Mouse (Mus musculus) ovary, postnatal 14 days (tissue): ENCODE measurements at regions not wholly inside any gene's neighbourhood (a gene's known extent, or its start where the extent isn't known, plus 50 kb on each side); places are given as distances from the start of the nearest gene placed in this dataset.

Source experiments
- DNase-seq: peaks from one replicate; pipeline ENCODE4 v3.0.0; 2022; ENCODE audit warnings: low spot score

GRCm38 (mm10) chr12:12509164-12509937 lies 247.4 kb downstream of the Fam49a start:
- no peak for DNase-seq

DNA sequence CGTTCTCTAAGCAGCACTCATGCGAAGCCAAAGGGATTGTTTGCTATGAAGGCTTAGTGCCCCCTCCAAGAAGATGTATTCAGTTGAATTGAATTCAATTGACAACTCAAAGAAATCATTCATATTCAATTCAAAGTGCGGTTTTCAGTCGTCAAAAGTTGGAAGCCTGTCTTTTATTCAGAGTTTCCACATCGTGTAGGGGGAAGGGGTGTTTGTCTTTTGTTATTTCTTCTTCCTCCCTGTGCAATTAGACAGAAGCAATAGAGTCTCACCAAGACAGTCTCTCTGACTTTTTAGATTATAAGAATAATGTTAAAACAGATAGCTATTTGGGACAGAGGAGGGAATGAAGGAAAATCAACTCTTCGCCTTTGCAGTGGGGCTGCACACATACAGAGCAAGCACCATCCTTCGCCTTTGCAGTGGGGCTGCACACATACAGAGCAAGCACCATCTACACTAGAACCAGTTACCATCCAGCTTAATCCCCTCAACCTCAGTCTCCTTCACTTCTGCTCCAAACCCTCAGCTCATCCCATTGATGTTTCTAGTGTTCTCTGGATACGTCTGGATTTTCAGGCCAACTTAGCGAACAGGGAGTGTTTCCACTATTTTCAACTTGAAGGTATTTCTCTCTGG lies 246.7 kb downstream of the Fam49a start:
- DNase-seq: no peak

GRCm38 (mm10) chr12:12506671-12507070 lies 244.7 kb downstream of the Fam49a start:
- DNase-seq: no peak

GRCm38 (mm10) chr12:12505590-12505989 lies 243.7 kb downstream of the Fam49a start:
- DNase-seq: no peak

GRCm38 (mm10) chr12:12499903-12500302 lies 238.0 kb downstream of the Fam49a start:
- DNase-seq: no peak

GRCm38 (mm10) chr12:12498621-12499020 lies 236.7 kb downstream of the Fam49a start:
- no peak for DNase-seq

- DNase-seq: no peak
Measured at GRCm38 (mm10) chr12:12497277-12497841, 235.4 kb downstream of the Fam49a start.

DNA sequence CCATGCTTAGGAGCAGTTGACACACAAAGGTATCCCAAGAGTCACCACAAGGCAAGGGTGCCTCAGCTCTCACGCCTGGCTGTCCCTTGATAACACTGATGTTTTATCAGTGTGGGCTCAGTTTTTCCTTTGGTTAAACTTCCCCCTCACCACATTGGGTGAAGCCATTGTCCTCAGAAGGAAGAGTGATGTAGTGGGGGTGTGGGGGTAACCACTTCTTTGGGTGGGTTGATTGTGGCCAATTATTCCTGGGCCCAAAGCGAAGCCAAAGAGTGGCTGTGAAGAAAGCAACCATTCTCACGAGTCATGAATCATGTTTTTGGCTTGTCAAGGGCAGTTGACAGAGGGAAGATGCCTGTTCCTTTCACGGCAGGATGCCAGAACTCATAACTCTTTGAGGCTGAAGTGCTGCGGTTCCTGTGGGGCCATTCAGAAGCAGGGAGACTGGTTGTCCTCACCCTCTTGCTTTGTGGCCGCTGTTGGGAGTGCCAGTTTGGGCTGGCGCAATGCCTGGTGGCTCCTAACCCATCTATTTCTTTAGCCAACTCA lies 234.7 kb downstream of the Fam49a start:
- DNase-seq: peak; percentile 32

DNA sequence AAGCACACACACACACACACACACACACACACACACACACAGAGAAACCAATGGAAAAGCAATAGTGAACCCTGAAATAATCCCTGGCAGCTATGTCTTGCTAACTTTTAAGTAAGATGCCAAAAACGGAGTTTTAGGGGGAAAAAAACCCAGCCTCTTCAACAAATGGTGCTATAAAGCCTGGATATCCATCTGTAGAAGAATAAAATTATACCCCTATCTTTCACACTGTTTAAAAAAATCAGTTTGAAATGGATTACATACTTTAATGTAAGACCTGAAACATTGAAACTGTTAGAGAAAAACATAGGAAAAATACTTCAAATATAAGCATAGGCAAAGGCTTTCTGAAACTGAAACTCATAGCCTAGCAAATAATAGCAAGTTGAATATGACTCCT lies 228.2 kb downstream of the Fam49a start:
- no peak for DNase-seq

- DNase-seq: no peak
Measured at GRCm38 (mm10) chr12:12488090-12488489, 226.2 kb downstream of the Fam49a start.

GRCm38 (mm10) chr12:12486656-12487356 lies 224.9 kb downstream of the Fam49a start:
- DNase-seq: no peak

DNA sequence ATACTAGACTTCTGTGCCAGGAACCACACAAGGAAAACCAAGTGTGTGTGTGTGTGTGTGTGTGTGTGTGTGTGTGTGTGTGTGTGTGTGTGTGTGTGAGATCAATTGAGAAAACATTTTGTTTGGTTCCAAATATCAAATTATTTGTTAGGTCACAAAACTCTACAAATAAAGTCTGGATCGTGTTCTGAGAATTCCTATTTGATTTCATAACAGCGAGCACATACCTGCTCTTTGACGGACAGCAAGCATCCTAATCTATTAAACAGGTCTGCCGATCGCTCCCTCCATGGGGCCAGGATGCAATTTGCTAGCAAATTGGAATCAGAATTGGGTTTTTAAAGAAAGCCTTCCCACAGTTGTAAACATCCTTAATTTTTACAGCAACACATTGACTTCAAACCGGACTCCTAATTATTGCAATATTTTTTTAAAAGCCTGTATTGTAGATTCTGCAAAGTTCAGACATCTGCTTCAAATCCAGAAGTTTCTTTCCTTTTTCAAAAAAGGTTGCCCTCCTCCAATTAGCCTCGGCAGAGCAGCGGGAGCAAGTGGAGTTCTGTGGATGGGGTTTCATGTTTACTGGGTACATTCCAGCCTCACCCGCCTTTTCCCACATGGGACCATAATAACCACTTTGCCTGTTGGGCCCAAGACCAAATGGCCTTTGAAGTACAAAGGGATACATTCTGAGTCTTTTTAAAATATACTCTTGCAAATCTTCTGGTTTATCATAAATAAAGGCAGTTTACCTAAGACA lies 223.2 kb downstream of the Fam49a start:
- DNase-seq: no peak

DNA sequence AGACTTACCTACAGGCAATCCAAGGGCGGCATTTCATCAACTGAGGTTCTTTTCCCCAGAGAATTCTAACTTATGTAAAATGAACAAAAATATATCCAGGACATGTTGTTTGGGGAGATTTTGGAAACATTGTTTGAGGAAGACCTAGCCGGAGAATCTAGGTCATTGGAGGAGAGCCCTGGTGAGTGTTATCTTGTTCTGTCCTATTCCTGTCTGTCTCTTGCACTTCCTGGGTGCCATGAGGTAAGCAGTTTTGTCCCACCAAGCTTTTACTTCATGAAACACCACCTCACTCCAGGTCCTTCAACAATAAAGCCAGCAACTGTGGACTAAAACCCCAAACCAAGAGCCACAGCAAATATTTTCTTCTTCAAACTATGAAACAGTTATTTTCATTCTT lies 218.5 kb downstream of the Fam49a start:
- DNase-seq: no peak

DNA sequence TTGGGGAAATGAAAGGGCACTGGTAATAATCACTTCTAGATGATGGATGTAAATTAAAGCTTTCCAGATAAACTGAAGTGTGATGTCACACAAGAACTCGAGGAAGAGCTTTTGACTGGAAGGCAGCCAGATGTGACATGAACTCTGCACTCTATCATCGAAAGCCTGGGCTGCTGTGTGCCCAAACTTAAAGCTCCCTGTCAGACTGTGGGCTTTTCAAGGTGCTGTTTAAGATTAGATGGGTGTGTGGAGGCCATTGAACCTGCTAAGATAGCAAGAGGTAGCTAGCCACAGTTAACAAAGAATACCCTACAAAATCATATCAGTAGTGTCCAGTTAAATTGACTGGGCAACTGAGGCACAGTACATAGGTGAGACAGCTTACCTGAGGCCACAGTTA lies 190.1 kb downstream of the Fam49a start:
- no peak for DNase-seq

GRCm38 (mm10) chr12:12446768-12447167 lies 184.8 kb downstream of the Fam49a start:
- DNase-seq: no peak

GRCm38 (mm10) chr12:12446281-12446680 lies 184.3 kb downstream of the Fam49a start:
- DNase-seq: no peak

DNA sequence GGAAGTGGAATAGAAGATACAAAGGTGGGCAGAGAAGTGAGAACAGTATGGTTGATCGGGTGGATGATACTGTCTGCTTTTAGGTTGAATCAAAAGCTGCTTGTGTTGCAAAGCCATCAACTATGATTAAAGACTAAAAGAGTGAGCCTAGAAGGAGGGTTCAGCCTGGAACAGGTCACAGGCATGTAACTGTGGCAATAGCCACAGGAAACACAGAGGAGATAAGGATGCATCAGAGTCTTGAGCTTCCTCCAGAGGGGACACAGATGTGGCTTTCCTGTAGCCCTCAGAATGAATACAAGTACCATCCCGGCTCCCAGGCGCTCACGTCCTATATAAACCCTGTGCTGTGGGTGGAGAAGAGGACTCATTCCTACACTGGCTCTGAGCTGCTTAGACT lies 180.9 kb downstream of the Fam49a start:
- no peak for DNase-seq

GRCm38 (mm10) chr12:12436379-12436778 lies 174.4 kb downstream of the Fam49a start:
- DNase-seq: no peak

DNA sequence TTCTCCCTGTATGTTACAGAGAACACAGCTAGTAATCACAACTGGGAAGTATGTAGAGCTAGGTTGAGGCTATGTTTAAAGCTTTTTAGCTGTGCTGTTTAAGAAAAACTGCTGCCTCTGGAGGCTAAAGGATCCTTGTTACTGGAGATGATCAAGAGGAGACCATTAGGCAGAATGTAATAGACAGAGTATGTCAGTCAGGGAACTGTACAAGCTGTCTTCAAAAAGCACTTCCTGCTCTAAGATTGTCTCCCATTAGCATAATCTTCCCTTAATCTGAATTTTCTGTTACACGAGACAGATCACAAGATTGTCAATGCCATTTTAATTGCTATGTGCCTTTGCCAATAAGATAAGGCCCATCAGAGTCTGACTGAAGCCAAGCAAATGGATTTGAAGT lies 170.7 kb downstream of the Fam49a start:
- no peak for DNase-seq
